Mouse (Mus musculus): ENCODE data around the gene Selenon.
"Not testable (repeated sequence)": the region's sequence is repeated elsewhere in the genome, so short reads cannot be mapped to it uniquely, and the experiment has no call there.

Selenon gene

DNA sequence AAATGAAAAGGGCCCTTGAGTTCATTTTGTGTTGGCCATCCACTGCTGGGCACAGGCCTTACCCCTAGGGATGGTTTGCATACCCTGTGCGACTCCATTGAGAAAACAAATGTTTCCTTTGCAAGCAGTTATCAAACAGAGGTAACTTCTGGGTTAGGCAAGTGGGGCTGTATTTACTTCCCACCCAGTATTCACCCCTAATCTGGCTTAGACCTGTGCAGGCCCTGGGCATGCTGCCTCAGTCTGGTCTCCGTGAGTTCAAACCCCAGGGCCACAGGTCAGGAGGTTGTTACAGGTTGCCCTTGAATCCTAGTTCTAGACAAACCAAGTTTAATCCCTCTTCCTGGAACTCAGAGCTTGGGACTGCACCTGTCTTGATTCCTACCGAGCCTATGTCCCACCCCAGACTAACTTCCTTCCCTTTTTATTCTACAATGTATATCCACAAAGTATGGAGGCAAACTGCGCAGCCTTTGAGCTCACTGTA is 46.6 kb downstream of the Selenon start:
- DNase-seq: no peak

DNA sequence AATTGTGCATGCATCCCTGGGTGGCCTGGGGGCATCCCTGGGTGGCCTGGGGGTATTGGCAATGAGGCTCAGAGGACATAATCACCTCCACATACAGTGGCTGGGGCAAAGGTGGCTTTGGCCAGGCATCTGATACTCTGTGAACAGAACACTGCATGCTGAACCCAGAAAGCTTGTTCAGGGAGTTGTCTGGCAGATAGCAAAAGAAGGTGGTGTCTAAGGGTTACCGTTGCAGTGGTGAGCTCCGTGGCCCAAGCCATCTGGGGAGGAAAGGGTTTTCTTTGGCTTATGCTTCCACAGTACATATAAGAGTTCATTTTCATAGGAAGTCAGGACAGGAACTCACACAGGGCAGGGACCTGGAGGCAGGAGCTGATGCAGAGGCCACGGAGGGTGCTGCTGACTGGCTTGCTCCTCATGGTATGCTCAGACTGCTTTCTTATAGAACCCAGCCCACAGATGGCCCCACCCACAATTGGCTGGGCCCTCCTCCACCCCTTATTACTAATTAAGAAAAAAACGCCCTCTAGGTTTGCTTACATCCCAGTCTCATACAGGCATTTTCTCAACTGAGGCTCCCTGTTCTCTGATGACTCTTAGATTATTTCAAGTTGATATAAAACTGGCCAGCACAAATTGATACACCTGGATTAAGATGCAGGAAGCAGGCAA is 48.1 kb downstream of the Selenon start:
- no peak for DNase-seq

DNA sequence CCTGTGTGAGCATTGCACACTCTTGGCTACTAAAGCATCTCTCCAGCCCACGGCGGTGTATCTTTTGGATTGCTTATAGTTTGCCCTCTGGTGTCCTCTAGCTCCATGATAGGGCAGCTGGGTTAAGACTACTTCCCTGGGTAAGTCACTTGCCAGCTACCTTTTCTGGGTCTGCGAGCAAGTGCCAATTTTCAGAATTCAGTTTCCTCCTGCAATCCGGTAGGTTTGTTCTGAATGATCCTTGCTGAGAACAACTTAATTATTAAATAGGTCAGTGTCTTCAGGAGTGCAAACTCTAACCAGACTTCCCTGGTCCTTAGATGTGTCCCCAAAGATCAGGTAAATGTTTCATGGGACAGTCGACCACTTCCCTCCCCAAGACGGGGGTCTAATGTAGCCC is 50.9 kb downstream of the Selenon start:
- DNase-seq: no peak

DNA sequence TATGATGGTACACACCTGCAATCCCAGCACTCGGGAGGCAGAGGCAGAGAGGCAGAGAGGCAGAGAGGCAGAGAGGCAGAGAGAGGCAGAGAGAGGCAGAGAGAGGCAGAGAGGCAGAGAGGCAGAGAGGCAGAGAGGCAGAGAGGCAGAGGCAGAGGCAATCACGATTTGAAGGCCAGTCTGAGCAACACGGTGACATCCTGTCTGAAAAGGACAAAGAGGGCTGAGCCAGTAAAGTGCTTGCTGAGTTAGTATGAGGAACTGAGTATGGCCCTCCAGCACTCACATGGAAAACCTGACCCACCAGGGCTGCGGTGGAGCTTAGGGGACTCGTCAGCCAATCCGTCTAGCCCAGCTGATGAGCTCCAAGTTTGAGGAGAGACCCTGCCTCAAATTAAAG is 53.0 kb downstream of the Selenon start:
- DNase-seq: not testable (repeated sequence)

DNA sequence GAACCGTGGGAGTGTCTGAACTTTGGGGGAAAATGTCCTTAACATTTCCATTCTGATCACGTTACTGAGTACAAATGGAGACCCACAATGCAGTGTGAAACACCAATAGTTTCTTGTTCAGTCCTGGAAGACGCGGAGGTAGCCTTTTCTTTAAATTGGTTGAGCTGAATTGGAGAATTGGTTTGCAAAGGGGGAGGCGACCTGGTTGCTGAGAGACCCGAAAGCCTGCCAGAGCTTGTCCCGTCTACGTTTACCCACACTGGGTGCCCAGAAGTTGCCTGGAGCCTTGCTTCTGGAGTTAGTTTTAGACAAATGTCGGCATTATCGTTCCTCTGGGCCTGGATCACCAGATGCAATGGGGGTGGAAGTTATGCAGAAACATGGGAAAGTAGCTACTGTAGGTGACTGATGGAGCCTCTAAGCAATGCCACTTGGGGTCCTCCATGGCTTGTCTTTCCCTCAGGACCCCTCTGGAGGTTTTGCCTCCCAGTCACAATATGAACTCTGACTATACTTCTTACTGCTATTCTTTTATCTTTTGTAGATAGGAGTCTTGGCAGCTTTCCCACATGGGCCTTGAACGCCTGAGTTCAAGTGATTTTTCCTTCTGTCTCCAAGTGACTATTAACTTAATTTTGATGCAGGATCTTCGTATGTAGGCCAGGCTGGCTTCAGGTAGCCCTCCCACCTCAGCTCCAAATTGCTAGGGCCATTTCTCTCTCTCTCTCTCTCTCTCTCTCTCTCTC is 53.8 kb downstream of the Selenon start:
- DNase-seq: no peak

DNA sequence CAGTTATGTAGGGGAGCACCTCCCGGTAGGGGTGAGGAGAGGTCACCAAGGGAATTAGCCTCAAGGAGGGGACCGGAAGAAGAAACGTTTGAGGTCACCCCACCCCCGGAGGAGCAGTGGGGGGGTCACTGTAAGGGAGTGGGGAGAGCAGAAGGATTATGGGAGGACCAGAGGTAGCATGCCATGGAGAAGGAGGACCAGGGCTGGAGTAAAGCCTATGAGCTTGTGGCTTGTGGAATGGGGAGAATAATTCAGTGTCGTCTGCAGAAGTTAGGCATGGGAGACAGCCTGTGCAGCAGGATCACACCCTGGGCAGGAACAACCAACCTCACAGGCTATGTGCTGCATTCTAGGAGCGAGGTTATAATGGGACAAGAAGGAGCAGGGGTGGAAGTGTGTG is 54.7 kb downstream of the Selenon start:
- DNase-seq: no peak

DNA sequence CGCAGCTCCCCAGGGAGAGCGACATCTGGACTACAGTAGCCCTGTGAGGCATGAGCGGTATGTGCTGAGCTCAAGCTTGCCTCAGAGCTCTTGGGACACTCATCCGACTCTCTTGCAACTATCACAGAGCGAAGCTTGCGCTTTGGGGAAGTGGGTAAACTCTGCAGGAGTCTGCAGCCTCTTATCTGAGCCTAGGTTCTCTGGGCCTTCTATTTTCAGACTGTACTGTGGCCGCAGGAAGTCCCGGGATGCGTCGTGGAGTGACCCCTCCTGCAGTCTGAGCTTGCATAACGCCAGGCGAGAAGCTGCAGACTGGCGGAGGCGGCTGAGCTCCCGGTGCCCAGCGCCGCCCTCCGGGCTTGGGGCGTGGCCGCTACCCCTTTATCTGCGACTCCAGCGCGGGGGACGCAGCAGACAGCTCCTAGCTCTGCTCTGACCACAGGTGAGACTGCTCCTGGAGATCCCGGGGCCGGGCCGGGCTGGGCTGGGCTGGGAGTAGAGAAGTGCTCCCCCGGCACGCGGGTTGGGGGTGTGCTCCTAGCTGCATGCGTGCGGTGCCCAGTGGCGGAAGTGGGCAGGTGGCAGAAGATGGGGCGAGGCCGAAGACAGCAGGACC is 55.3 kb downstream of the Selenon start, which contains the start of gene Paqr7:
Gene Paqr7, plus strand, starts transcription at position 103 of the 616 bp plus-strand sequence.
- peak; percentile 85 for DNase-seq

DNA sequence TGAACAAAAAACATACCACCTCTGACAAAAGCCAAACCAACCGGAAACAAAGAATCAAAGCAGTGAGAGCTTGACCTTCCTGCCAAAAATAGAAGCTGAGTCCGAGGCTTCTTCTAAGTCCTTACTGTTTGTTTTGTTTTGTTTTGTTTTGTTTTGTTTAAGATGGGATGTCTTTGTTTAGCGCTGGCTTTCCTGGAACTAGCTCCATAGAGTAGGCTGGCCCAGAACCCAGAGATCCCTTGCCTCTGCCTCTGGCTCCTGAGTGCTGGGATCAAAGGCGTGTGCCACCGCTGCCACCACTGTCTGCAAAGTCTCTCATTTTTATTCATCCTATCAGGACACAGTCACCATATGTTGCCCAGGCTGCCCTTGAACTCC is 56.4 kb downstream of the Selenon start:
- DNase-seq: peak; percentile 38

DNA sequence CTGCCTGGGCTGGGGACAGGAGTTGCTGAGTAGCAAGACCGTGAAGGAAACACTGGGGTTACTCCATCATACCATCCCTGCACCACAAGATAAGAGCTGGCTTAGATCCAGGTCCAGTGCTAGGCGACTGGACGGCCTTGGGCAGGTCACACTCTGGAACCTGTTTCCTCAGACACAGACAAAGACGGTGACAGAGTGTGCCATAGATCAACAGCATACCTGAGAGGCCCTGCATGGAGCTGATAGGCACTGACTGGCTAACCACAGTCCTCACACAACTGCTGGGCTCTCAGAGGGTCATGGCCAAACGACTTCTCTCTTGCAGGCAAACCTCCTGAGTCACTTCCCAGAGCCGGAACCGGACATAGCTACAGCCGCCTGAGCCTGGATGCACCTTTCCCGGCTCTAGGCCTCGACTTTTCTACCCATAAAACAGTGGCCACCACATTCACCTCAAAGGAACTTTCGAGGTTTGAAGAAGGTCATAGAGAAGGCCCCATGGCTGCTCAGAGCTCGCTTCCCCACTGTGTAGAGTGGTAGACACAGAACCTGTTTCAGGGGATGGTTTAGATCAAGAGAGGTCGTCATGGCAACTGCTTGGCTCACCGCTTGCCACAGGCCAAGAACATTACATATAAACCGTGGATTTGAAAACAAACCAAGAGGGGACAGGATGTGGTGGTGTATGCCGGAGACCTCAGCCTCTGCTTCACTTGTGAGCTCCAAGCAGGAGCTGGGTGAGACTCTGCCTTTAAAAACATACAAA is 57.0 kb downstream of the Selenon start:
- DNase-seq: peak; percentile 66

DNA sequence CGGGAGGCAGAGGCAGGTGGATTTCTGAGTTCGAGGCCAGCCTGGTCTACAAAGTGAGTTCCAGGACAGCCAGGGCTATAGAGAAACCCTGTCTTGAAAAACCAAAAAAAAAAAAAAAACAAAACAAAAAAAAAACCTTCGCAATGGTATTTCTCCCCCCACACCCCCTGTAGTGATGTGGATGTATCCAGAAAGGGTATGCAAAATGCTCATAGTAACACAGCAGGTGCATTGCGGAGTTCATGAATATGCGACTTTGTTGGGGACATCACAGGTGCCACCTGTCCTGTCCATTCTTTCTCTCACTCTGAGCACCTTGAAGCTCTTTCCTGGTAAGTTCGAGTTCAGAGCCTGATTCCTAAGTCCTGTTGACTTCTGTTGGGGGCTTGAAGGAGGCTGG is 57.8 kb downstream of the Selenon start:
- DNase-seq: not testable (repeated sequence)

DNA sequence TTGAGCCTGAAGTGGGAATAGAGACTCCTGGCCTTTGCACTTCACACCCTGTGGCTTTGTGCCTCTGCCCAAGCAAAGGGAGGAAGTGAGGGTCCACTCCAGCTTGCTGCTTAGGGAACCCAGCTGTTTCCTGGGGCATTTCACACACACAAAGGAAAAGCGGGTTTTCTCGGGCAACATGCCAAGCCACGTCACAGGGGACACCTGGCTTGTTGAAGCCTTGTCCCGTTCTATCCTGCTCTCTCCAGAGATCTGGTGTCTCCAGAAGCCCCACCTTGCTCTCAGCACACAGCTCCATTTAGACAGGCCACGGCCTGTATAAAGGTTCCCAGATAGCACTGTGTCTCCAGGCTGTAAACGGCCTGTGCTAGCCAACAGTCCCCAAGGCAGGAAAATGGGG is 60.2 kb downstream of the Selenon start:
- peak; percentile 36 for DNase-seq

DNA sequence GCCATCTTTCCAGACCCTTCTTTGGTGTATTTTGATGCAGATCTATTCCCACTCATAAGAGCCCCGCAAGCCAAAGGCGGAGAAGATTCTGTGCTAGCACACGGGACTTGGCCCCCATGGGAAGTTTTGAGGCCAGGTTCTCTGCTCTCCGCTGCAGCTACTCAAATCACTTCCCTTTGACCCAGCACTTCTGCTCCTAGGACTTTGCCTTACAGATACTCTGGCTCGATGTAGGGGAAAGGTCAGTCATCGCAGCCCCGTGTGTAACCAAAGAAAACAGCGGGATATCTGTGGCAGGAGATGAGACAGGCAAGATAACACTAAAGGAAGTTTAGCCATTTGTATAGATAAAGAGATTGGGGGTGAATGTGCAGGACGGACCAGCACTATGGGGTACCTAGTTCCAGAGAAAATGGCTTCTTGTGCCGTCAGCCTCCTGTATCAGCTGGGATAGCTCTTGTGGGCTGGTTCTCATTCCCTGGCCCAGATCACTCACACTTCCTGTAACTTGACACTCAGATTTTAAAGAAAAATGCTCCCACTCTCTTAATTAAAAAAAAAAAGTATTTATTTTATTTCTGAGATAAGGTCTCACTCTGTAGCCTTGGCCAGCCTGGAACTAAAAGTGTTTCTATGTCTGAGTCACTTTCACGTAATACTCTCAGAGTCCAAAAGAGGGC is 61.8 kb downstream of the Selenon start:
- DNase-seq: no peak

DNA sequence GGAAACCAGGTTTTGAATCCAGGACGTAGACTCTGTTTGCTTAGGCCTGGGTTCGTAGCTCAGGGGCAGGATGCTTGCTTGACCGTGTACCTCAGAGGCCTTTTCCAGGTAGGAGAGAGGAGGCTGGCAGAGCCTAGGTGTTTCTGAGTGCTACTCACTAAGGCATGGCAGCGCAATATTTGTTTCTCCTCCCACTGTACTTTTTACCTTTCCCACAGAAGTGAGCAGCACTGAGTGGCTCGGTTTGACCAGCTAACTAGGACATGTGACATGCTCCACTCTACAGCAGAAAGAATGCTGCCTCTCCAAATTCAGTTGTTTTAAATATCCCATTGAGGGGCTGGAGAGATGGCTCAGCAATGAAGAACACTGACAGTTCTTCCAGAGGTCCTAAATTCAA is 63.8 kb downstream of the Selenon start:
- DNase-seq: no peak

Measured in lung, postnatal 14 days (tissue).